Mouse (Mus musculus) CH12.LX (cell line): ENCODE measurements at regions not wholly inside any gene's neighbourhood (a gene's known extent, or its start where the extent isn't known, plus 50 kb on each side); places are given as distances from the start of the nearest gene placed in this dataset.

ENCODE experiments used
- MEF2A ChIP-seq: IDR thresholded peaks from 2 replicates; pipeline ENCODE4 v1.6.1; 2014; ENCODE audit warnings: low read depth, mild to moderate bottlenecking, inconsistent platforms, low read length, improper control_type of control experiment, borderline replicate concordance
- RCOR1 ChIP-seq: conservative IDR thresholded peaks from 2 replicates; pipeline ENCODE4 v1.6.1; 2012; ENCODE audit warnings: low read depth, mild to moderate bottlenecking, inconsistent platforms, low read length, improper control_type of control experiment
- TBP ChIP-seq: conservative IDR thresholded peaks from 2 replicates; pipeline ENCODE4 v1.6.1; 2011; ENCODE audit warnings: low read depth, low read length, improper control_type of control experiment

DNA sequence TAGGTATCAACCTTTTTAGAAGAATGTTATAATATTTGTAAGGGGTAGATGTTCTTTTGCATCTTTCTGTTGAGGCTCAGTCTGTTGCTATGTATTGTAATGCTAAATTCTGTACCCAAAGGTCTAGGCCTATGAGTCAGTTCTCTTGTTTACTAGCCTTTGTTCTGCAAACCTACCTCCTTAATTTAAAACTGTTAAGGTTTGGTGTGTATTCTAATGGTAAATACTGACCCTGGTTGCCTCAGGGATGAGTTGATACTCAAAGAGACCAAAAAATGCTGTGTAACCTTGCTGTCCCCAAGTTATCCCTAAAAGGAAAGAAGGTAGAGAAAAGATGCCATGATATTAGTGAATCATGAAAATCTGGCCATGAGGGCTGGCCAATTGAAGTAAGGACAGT lies 433.4 kb upstream of the Man1a start:
- TF ChIP-seq RCOR1 = no peak
- no peak for TF ChIP-seq MEF2A
- no peak for TF ChIP-seq TBP
